In the genomic region with DNA sequence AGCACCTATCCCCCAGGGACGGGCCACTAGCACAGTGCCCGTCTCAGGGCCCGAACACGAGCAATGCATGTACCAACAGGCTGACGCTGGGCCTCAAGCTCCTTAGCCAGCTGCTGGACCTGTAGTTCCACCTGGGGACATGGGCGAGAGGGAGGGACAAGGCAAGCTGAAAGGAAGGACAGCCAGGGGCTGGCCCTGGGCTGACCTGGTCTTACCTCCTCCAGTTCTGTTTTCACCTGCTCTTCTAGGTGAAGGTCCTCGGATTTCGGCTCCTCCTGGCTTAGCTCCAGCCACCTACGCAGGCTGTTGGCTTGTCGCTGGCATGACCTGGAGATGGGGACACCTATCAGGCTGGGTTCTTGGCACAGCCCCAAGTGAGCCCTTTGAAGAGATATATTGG, we compare ENCODE assay signal across 8 mouse cellular contexts.
DNase-seq lines count a peak whose midpoint lies in the region.
"Not testable (repeated sequence)": the region's sequence is repeated elsewhere in the genome, so short reads cannot be mapped to it uniquely, and the experiment has no call there.

No protein-coding gene starts in this region.

- peak; percentile 70 for DNase-seq in adrenal gland, postnatal 10 days
- peak; percentile 100 for DNase-seq in fat pad, adult 2 months (ENCODE audit: extremely low read depth, low read depth, low spot score)
- peak; percentile 51 for DNase-seq in heart, adult 8-10 months (ENCODE audit: low spot score)
- DNase-seq in kidney, adult 11 months, result peak; percentile 81
- DNase-seq in left cerebral cortex, postnatal 25 days (ENCODE audit: low spot score in 2 of 2), result peak; percentile 69 to 82
- DNase-seq in lung, postnatal 36 days, result peak; percentile 79
- peak; percentile 84 to 92 for DNase-seq in right cerebral cortex, postnatal 10 days (ENCODE audit: low spot score in 2 of 2)
- DNase-seq in urinary bladder, postnatal 14 days (ENCODE audit: low spot score), result peak; percentile 80

- intact Hi-C loops in left cerebral cortex, postnatal 25 days (cut with DNase I), result not testable (repeated sequence)

Comparison
In these comparisons a context has a peak if more than half of its experiments do, and no peak if none do; other contexts are left out.
1. Peak in every context shown above with its lines: DNase-seq.